Mouse (Mus musculus): ENCODE measurements around the gene Gm44973. TPM values are rescaled to one million over a fixed set of nuclear protein-coding genes. Genes with fewer than 3 reads are reported as not detected.
"Not testable (repeated sequence)": the region's sequence is repeated elsewhere in the genome, so short reads cannot be mapped to it uniquely, and the experiment has no call there.

Gene Gm44973
- total and polyA plus RNA-seq, 2 experiments from 2014 or later: 2.3 TPM; not detected in 1

DNA sequence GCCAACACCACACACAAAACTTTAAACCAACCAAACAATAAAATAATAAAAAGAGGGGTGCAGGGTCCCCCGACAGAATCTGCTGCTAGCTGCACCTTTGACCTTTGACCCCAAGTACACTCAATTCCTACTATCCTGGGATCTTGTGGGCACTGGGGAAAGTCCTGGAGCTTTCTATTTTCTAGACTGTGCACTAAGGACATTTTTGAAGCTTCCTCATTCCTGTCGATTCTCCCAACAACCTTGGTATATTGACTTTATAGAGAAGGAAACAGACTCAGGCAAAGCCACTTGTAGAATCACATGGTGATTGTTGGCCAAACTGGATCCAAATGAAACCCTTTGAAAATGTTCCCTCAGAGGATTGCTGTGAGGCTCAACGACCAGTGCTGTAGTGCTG, 761 bp downstream of the Gm44973 start:
- Histone ChIP-seq H3K9me3 (ENCODE audit: low read length) (no peaks in the 10 kb centered on the region), H3K27ac (peak overlapping the region; percentile 98), H3K9ac (replicated peaks; ENCODE audit: low read length) (peak overlapping the region; percentile 73; the same call in 1 of the 2 replicates), H3K4me1 (ENCODE audit: insufficient read depth, low read length) (peaks cover 1% of the 10 kb centered on the region; the same call in 1 of the 2 replicates), H3K4me3 (ENCODE audit: low read length) (peak overlapping the region; percentile 65), H3K27me3 (ENCODE audit: insufficient read depth, low read length) (no peaks in the 10 kb centered on the region), H3K4me2 (ENCODE audit: low read depth, low read length) (peak overlapping the region; percentile 66), H3K36me3 (ENCODE audit: insufficient read depth, low read length) (peaks cover 14% of the 10 kb centered on the region)
- DNase-seq (ENCODE audit: low spot score) (no peak), ATAC-seq (no peak)
- 64% methylated on average over 3 of the region's 3 CpGs for WGBS
- no peak for TF ChIP-seq CTCF (IDR thresholded peaks at IDR 0.05; ENCODE audit: low read depth)

DNA sequence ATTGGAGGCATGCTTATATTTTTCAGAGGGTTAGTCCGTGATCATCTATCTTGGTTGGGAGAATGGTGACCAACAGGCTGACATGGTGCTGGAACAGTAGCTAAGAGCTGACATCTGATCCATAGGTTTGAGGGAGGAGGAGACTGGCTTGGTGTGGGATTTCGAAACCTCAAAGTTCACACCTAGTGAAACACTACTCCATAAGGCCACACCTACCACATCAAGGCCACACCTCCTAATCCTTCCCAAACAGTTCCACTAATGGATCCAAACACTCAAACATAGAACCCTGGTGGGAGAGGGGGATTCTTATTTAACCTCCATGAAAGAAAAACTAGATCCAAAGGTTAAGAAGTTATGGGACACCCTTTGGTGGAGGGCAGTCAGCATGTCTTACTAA, 1.6 kb downstream of the Gm44973 start:
- DNase-seq (ENCODE audit: low spot score): no peak
- Histone ChIP-seq H3K9me3 (ENCODE audit: low read length) (no peaks in the 10 kb centered on the region), H3K27ac (no peak overlapping the region), H3K4me2 (ENCODE audit: low read depth, low read length) (no peak overlapping the region), H3K4me1 (ENCODE audit: insufficient read depth, low read length) (peaks cover 7% of the 10 kb centered on the region), H3K27me3 (ENCODE audit: insufficient read depth, low read length) (no peaks in the 10 kb centered on the region), H3K36me3 (ENCODE audit: insufficient read depth, low read length) (peaks cover 6% of the 10 kb centered on the region), H3K9ac (replicated peaks; ENCODE audit: low read length) (no peak overlapping the region), H3K4me3 (ENCODE audit: low read length) (no peak overlapping the region)
- WGBS: 95% methylated on average over 2 of the region's 2 CpGs
- no peak for TF ChIP-seq CTCF (IDR thresholded peaks at IDR 0.05; ENCODE audit: low read depth)
- no peak for ATAC-seq

DNA sequence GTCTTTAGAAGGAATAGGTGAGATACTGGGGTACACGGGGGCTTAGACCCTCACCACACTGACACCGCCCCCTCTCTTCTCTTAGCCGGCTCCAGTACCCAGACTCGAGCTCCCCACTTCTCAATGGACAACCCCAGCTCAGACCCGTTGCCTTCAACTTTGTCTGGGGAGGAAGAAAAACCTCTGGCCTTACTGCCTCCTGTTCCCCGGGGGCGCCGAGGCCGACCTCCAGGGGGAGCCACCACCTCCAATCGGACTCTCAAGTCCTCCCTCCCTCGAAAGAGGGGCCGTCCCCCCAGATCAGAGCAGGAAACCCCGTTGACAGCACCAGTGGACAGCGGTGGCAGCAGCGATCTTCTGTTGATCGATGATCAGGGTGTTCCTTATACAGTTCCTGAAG, 2.1 kb downstream of the Gm44973 start:
- no peak overlapping the region for H3K4me2 ChIP-seq (ENCODE audit: low read depth, low read length)
- peaks cover 4% of the 10 kb centered on the region for H3K36me3 ChIP-seq (ENCODE audit: insufficient read depth, low read length)
- peaks cover 7% of the 10 kb centered on the region for H3K4me1 ChIP-seq (ENCODE audit: insufficient read depth, low read length)
- WGBS: 93% methylated on average over 16 of the region's 16 CpGs
- no peaks in the 10 kb centered on the region for H3K9me3 ChIP-seq (ENCODE audit: low read length)
- TF ChIP-seq CTCF (IDR thresholded peaks at IDR 0.05; ENCODE audit: low read depth): 0 out of 2 replicates have a peak, but pooled peaks have one; percentile 15
- ATAC-seq (no peak), DNase-seq (ENCODE audit: low spot score) (no peak)
- H3K27me3 ChIP-seq (ENCODE audit: insufficient read depth, low read length): no peaks in the 10 kb centered on the region
- no peak overlapping the region for H3K4me3 ChIP-seq (ENCODE audit: low read length)
- H3K9ac ChIP-seq (replicated peaks; ENCODE audit: low read length): no peak overlapping the region
- H3K27ac ChIP-seq: no peak overlapping the region

DNA sequence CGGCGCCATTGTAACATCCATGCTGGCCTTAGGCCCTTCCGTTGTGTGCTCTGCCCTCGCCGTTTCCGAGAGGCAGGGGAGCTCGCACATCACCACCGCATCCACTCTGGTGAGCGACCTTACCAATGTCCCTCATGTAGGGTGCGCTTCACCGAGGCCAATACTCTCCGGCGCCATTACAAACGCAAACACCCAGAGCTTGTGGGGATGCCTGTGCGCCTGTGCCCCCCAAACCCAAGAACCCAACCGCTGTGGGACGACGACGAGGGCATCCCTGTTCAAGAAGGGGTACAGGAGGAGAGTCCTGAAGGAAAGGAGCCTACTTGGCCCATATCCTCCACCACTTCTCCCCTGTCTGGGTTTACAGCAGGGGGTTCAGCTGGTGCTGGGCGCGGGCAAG, 2.6 kb downstream of the Gm44973 start:
- H3K4me2 ChIP-seq (ENCODE audit: low read depth, low read length): no peak overlapping the region
- no peaks in the 10 kb centered on the region for H3K9me3 ChIP-seq (ENCODE audit: low read length)
- 99% methylated on average over 21 of the region's 21 CpGs for WGBS
- H3K36me3 ChIP-seq (ENCODE audit: insufficient read depth, low read length): no peaks in the 10 kb centered on the region
- H3K4me3 ChIP-seq (ENCODE audit: low read length): no peak overlapping the region
- no peaks in the 10 kb centered on the region for H3K27me3 ChIP-seq (ENCODE audit: insufficient read depth, low read length)
- DNase-seq (ENCODE audit: low spot score): no peak
- no peak for ATAC-seq
- peaks cover 7% of the 10 kb centered on the region for H3K4me1 ChIP-seq (ENCODE audit: insufficient read depth, low read length)
- H3K27ac ChIP-seq: no peak overlapping the region
- H3K9ac ChIP-seq (replicated peaks; ENCODE audit: low read length): no peak overlapping the region
- TF ChIP-seq CTCF (IDR thresholded peaks at IDR 0.05; ENCODE audit: low read depth): no peak

DNA sequence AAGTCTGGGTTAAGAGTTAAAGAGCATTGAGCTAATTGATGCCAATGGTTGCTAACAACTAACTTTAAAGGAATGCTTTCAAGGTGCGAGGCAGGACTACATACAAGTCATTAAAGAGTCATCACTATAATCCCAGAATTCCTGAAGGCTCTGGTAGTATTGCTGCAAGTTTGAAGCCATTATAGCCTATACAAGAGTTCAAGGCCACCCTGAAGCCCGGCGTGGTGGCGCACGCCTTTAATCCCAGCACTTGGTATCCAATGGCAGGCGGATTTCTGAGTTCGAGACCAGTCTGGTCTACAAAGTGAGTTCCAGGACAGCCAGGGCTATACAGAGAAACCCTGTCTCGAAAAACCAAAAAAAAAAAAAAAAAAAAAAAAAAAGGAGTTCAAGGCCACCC, 4.3 kb downstream of the Gm44973 start:
- peak overlapping the region; percentile 86 for H3K4me2 ChIP-seq (ENCODE audit: low read depth, low read length)
- not testable (repeated sequence) for DNase-seq (ENCODE audit: low spot score); H3K27me3 ChIP-seq (ENCODE audit: insufficient read depth, low read length); ATAC-seq; H3K9ac ChIP-seq (replicated peaks; ENCODE audit: low read length); H3K4me1 ChIP-seq (ENCODE audit: insufficient read depth, low read length); H3K9me3 ChIP-seq (ENCODE audit: low read length)
- H3K36me3 ChIP-seq (ENCODE audit: insufficient read depth, low read length): peaks cover 11% of the 10 kb centered on the region; the same call in 1 of the 2 replicates
- peak overlapping the region; percentile 93; the same call in 1 of the 2 replicates for H3K27ac ChIP-seq
- 36% methylated on average over 8 of the region's 8 CpGs for WGBS
- peak overlapping the region; percentile 60 for H3K4me3 ChIP-seq (ENCODE audit: low read length)

DNA sequence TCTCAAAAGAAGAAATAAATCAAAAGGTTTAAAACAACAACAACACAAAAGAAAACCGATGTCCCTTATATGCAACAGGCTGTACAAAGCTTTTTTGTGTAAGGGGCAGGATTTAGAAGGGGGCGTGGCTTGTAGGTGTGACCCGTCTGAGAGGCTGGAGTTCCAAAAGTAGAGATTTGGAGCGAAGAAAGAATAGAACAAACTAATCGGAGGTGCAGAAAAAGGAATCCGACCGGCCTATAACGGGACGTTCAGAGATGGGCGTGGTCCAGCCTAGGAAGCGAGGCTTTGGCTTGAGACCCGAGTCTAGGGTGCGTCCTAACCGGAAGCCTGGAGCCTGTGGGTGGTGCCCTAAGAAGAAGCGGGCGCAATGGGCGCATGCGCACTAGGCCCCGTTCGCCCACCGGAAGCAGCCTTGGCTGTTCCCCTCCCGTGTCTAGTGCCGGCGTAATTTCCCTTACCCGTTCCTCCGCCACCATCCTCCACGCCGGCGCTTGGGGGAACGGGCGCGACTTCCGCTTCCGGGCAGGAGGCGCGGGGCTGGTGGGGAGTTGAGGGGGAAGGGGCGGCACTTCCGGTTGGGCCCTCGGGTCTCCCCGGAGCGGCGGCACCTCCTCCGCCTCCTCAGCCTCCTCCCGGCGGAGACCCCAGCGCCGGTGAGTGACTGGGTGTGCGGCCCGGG, 4.8 kb downstream of the Gm44973 start, which contains the start of the genes Zfp865 and Ccdc106:
Gene Zfp865, plus strand, starts transcription at position 377 of the 682 bp plus-strand sequence.
Gene Ccdc106, plus strand, starts transcription at position 554 of the 682 bp plus-strand sequence.
- ATAC-seq (peak; percentile 90), DNase-seq (ENCODE audit: low spot score) (peak; percentile 99)
- Histone ChIP-seq H3K4me2 (ENCODE audit: low read depth, low read length) (peak within 1 kb of the TSS; percentile 86), H3K27ac (peak within 1 kb of the TSS; percentile 93), H3K36me3 (ENCODE audit: insufficient read depth, low read length) (peaks cover 11% of the 10 kb centered on the region; the same call in 1 of the 2 replicates), H3K9me3 (ENCODE audit: low read length) (no peaks in the 10 kb centered on the region), H3K27me3 (ENCODE audit: insufficient read depth, low read length) (no peaks in the 10 kb centered on the region), H3K4me1 (ENCODE audit: insufficient read depth, low read length) (peaks cover 7% of the 10 kb centered on the region), H3K4me3 (ENCODE audit: low read length) (peak within 1 kb of the TSS; percentile 60), H3K9ac (replicated peaks; ENCODE audit: low read length) (peak within 1 kb of the TSS; percentile 96)
- TF ChIP-seq CTCF (IDR thresholded peaks at IDR 0.05; ENCODE audit: low read depth): no peak
- WGBS: under 1% methylated on average over 49 of the region's 49 CpGs

- peak overlapping the region; percentile 86 for H3K4me2 ChIP-seq (ENCODE audit: low read depth, low read length)
- peak overlapping the region; percentile 60 for H3K4me3 ChIP-seq (ENCODE audit: low read length)
- DNase-seq (ENCODE audit: low spot score) (peak; percentile 20), ATAC-seq (0 out of 2 replicates have a peak, but pooled peaks have one; percentile 1)
- H3K27me3 ChIP-seq (ENCODE audit: insufficient read depth, low read length): no peaks in the 10 kb centered on the region
- peak overlapping the region; percentile 93 for H3K27ac ChIP-seq
- H3K36me3 ChIP-seq (ENCODE audit: insufficient read depth, low read length): peaks cover 11% of the 10 kb centered on the region; the same call in 1 of the 2 replicates
- 1% methylated on average over 14 of the region's 15 CpGs for WGBS
- TF ChIP-seq CTCF (IDR thresholded peaks at IDR 0.05; ENCODE audit: low read depth): no peak
- no peaks in the 10 kb centered on the region for H3K9me3 ChIP-seq (ENCODE audit: low read length)
- H3K4me1 ChIP-seq (ENCODE audit: insufficient read depth, low read length): peaks cover 7% of the 10 kb centered on the region
- peak overlapping the region; percentile 96 for H3K9ac ChIP-seq (replicated peaks; ENCODE audit: low read length)
Measured at GRCm38 (mm10) chr7:5020685-5021084, 5.4 kb downstream of the Gm44973 start.
